Mouse (Mus musculus) CH12.LX (cell line): ENCODE data around the gene Itpr1.

ENCODE experiments used
- BHLHE40 ChIP-seq: IDR thresholded peaks from 2 replicates; pipeline ENCODE4 v1.6.1; 2011; ENCODE audit warnings: mild to moderate bottlenecking, low read depth, low read length, improper control_type of control experiment
- CHD2 ChIP-seq: IDR thresholded peaks from 2 replicates; pipeline ENCODE4 v1.6.1; 2011; ENCODE audit warnings: low read length, improper control_type of control experiment
- CTCF ChIP-seq, 2 experiments: IDR thresholded peaks in 1 of 2; conservative IDR thresholded peaks in 1 of 2; 2 replicates each; pipeline ENCODE4 v1.5.1; 2011 to 2012; ENCODE audit warnings: low read depth in 2 of 2, low read length in 2 of 2, improper control_type of control experiment in 1 of 2, inconsistent platforms in 1 of 2, mild to moderate bottlenecking in 1 of 2, moderate library complexity in 1 of 2
- EP300 ChIP-seq: IDR thresholded peaks from 2 replicates; pipeline ENCODE4 v1.6.1; 2011; ENCODE audit warnings: low read length, improper control_type of control experiment
- IRF4 ChIP-seq: IDR thresholded peaks from 2 replicates; pipeline ENCODE4 v1.6.1; 2014; ENCODE audit warnings: low read depth, mild to moderate bottlenecking, inconsistent platforms, low read length, improper control_type of control experiment
- MAFK ChIP-seq: IDR thresholded peaks from 2 replicates; pipeline ENCODE4 v1.6.1; 2011; ENCODE audit warnings: low read length, improper control_type of control experiment; ENCODE audit not compliant: insufficient replicate concordance
- MXI1 ChIP-seq: IDR thresholded peaks from 2 replicates; pipeline ENCODE4 v1.6.1; 2011; ENCODE audit warnings: mild to moderate bottlenecking, low read depth, low read length, improper control_type of control experiment
- POLR2A ChIP-seq: IDR thresholded peaks from 2 replicates; pipeline ENCODE4 v1.6.1; 2011; ENCODE audit warnings: low read depth, mild to moderate bottlenecking, improper control_type of control experiment, low read length
- RAD21 ChIP-seq: IDR thresholded peaks from 2 replicates; pipeline ENCODE4 v1.6.1; 2011; ENCODE audit warnings: low read depth, mild to moderate bottlenecking, low read length, improper control_type of control experiment, moderate library complexity
- TBP ChIP-seq: conservative IDR thresholded peaks from 2 replicates; pipeline ENCODE4 v1.6.1; 2011; ENCODE audit warnings: low read depth, low read length, improper control_type of control experiment
- UBTF ChIP-seq: IDR thresholded peaks from 2 replicates; pipeline ENCODE4 v1.6.1; 2012; ENCODE audit warnings: low read depth, mild to moderate bottlenecking, inconsistent platforms, low read length, improper control_type of control experiment, moderate library complexity
- USF1 ChIP-seq: IDR thresholded peaks from 2 replicates; pipeline ENCODE4 v1.6.1; 2014; ENCODE audit warnings: low read depth, mild to moderate bottlenecking, inconsistent platforms, low read length, improper control_type of control experiment
- ZNF384 ChIP-seq: IDR thresholded peaks from 2 replicates; pipeline ENCODE4 v1.6.1; 2012; ENCODE audit warnings: low read depth, low read length, improper control_type of control experiment, inconsistent platforms

DNA sequence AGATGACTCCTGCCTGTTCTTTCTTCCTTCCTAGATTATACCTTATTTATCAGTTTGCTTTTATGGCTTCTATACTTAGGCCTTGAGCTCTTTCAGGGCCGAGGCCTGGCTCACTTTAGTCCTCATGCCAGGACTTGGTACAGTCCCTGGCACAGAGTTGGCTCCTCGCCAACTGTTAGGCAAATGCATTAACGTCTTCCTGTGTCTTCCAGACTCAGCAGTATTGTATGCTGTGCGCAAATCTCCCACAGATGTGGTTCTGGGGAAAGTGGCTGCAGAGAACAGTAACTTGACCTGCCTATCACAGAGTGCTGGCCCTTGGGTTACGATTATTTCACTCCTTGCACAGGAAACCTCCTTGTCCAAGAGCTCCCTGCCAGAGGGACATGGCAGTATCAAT is 27.9 kb downstream of the Itpr1 start:
- TF ChIP-seq CTCF (conservative IDR thresholded peaks at IDR 0.05 in 1 of 2, IDR thresholded peaks at IDR 0.05 in 1 of 2; ENCODE audit: low read depth in 2 of 2, low read length in 2 of 2) (no peak), USF1 (no peak), MXI1 (no peak), BHLHE40 (no peak), UBTF (no peak), POLR2A (no peak), EP300 (no peak), MAFK (no peak), ZNF384 (no peak), IRF4 (no peak), TBP (no peak), RAD21 (no peak), CHD2 (no peak)
